Mouse (Mus musculus) midbrain, embryonic 16.5 days (tissue): ENCODE data around the gene Zfp82. TPM values are rescaled to one million over a fixed set of nuclear protein-coding genes. Genes with fewer than 3 reads are reported as not detected.

Source experiments
- ATAC-seq: fragments of 200-750 bp; cut with Nextera tagmentation; 2 replicates; pipeline ENCODE4 v1.8.0; 2017; ENCODE audit warnings: moderate TSS enrichment
- H3K27ac ChIP-seq: fragments of 300-500 bp; sonication (generic); 2 replicates; pipeline ENCODE4 v1.5.1; 2014; ENCODE audit warnings: mild to moderate bottlenecking, low read length, mixed read lengths
- H3K27me3 ChIP-seq: fragments of 300-500 bp; sonication (generic); 2 replicates; pipeline ENCODE4 v1.6.1; 2014; ENCODE audit warnings: low read depth, low read length, mixed read lengths; ENCODE audit not compliant: control insufficient read depth, insufficient read depth
- H3K36me3 ChIP-seq: fragments of 300-500 bp; sonication (generic); 2 replicates; pipeline ENCODE4 v1.6.1; 2014; ENCODE audit warnings: mild to moderate bottlenecking, low read length, moderate library complexity, mixed read lengths; ENCODE audit not compliant: control insufficient read depth, insufficient read depth
- H3K4me1 ChIP-seq: fragments of 300-500 bp; sonication (generic); 2 replicates; pipeline ENCODE4 v1.6.1; 2014; ENCODE audit warnings: mild to moderate bottlenecking, low read length, mixed read lengths; ENCODE audit not compliant: control insufficient read depth, insufficient read depth
- H3K4me2 ChIP-seq: fragments of 300-500 bp; sonication (generic); 2 replicates; pipeline ENCODE4 v1.6.1; 2014; ENCODE audit warnings: mild to moderate bottlenecking, low read length, mixed read lengths
- H3K4me3 ChIP-seq: fragments of 300-500 bp; sonication (generic); 2 replicates; pipeline ENCODE4 v1.5.1; 2014; ENCODE audit warnings: low read depth, mild to moderate bottlenecking, low read length, moderate library complexity, mixed read lengths
- H3K9ac ChIP-seq: fragments of 300-500 bp; sonication (generic); 2 replicates; pipeline ENCODE4 v1.6.1; 2014; ENCODE audit warnings: low read depth, low read length, mixed read lengths
- H3K9me3 ChIP-seq: fragments of 300-500 bp; sonication (generic); replicated peaks from 2 replicates; pipeline ENCODE4 v1.6.1; 2014; ENCODE audit warnings: mild to moderate bottlenecking, low read length, mixed read lengths; ENCODE audit not compliant: control insufficient read depth, poor library complexity, severe bottlenecking
- WGBS: fragments of 180-500 bp; shearing (Covaris S2); extraction: QIAGEN DNeasy Blood & Tissue Kit; methylation state at CpG from one replicate; pipeline ENCODE4 v1.1.7; 2014; 5-methylcytosine and 5-hydroxymethylcytosine counted together
- polyA plus RNA-seq: library from polyadenylated mRNA; unstranded; fragments of >200 nt; fragmentation: Nextera tagmentation; extraction: Ambion mirVana; gene quantifications from 2 replicates; pipeline ENCODE4 v1.2.1, GENCODE M21; 2015

Zfp82 gene
- polyA plus RNA-seq, 1 experiment from 2014 or later, result 10.2 TPM

DNA sequence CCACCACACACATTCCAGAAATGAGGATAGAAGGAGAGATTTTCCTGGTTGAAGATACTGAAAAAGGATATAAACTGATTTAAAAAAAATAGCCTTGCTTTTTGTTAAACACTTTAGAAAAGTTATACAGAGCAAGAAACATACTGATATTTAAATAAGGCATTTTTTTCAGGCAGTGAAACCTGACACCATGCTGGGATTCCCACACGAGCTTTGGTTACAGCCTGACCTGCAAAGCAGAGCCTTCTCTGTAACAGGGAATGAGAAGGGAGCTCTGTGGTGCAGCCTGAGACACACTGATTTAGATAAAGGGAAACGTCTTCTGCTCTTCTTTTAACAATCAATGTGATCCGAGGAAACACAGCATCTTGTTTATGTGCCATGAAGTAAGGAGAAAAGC is 19.1 kb downstream of the Zfp82 start:
- Histone ChIP-seq H3K9me3 (no peaks in the 10 kb centered on the region), H3K4me3 (no peak overlapping the region), H3K4me2 (no peak overlapping the region), H3K27me3 (no peaks in the 10 kb centered on the region), H3K36me3 (peaks cover 13% of the 10 kb centered on the region), H3K9ac (no peak overlapping the region), H3K27ac (no peak overlapping the region), H3K4me1 (peaks cover 6% of the 10 kb centered on the region; the same call in 1 of the 2 replicates)
- no peak for ATAC-seq
- 17% methylated on average over 3 of the region's 3 CpGs for WGBS

DNA sequence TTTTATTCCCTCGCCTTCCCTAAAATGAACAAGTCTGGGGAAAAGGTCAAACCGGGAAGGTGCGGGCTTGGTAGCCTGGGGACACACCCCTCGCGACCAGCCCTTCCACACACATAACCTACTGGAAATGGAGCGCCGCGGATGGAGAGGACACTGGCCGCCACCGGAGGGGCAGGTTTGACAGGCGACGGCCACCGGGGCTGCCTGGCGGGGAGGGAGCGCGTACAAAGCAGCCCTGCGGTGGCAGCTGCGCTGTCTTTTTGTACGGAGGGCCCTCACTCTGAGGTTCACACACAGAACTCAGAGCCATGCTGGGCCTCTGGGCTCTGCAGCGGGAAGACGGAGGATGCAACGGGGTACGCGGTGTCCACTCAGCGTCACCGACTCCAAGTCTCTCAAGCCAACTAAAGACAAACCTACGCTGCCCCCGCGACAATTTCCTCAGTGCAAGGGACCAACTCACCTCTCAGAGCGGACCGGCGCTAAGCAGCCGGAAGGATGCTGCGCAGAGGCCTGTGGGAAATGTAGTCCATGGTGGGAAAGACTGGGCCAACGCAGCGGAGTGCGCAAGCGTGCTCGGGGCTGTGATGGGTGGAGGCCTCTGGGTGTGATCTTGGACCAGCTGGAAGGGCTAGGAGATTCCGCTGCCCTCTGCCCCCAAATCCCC is 21.7 kb downstream of the Zfp82 start, which contains the start of gene Zfp14:
TSS of gene Zfp14 (minus strand) at position 499 of the 667 bp plus-strand sequence.
- Histone ChIP-seq H3K27ac (peak within 1 kb of the TSS; percentile 90), H3K4me1 (peaks cover 6% of the 10 kb centered on the region; the same call in 1 of the 2 replicates), H3K4me2 (peak within 1 kb of the TSS; percentile 75), H3K9me3 (no peaks in the 10 kb centered on the region), H3K9ac (peak within 1 kb of the TSS; percentile 84), H3K27me3 (no peaks in the 10 kb centered on the region), H3K4me3 (peak within 1 kb of the TSS; percentile 72), H3K36me3 (peaks cover 4% of the 10 kb centered on the region)
- under 1% methylated on average over 40 of the region's 40 CpGs for WGBS
- peak; percentile 99 for ATAC-seq

DNA sequence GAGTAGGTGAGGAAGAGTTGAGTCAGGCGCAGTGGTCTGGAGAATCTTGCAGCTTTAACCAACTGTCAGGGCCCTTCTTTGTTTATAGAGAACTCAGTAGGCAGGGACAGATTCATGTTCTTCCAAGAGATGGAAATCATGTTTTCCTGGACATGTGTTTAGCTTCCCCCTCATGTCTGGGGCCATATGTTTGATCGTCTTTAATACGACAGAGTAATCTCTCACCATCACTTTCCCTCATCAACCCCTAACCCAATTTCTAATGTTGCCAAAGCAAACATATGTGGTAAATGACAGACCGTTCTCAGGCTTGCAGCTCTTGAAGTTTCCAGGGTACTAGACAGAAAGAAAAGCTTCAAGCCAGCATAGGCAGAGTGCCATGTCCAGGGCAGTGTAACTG is 24.6 kb downstream of the Zfp82 start:
- WGBS, result 92% methylated on average over 4 of the region's 4 CpGs
- Histone ChIP-seq H3K4me2 (no peak overlapping the region), H3K4me1 (peaks cover 6% of the 10 kb centered on the region; the same call in 1 of the 2 replicates), H3K36me3 (0 out of 2 replicates have a peak, but pooled peaks cover 3% of the 10 kb centered on the region), H3K9ac (no peak overlapping the region), H3K4me3 (no peak overlapping the region), H3K27ac (no peak overlapping the region), H3K9me3 (no peaks in the 10 kb centered on the region), H3K27me3 (no peaks in the 10 kb centered on the region)
- ATAC-seq, result no peak

DNA sequence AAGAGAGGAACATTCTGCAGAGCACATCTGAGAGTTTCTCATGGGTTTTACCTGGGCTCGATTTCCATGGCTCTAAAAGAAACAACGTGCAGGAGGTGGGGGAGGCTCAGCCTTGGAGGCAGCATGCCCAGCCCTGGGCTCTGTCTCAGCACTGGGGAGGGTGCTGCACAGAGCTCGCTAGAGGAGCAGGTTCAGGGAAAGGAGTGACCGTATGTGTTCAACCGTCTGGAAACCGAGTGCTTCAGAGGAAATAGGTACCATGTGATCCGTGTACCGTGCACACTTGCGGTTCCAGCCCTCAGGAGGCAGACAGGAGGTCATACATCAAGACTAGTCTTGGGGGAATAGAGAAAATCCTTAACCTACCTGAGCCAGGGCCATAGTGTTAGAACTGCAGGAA is 28.3 kb downstream of the Zfp82 start:
- Histone ChIP-seq H3K4me3 (no peak overlapping the region), H3K36me3 (peaks cover 12% of the 10 kb centered on the region), H3K27ac (no peak overlapping the region), H3K4me2 (no peak overlapping the region), H3K9ac (no peak overlapping the region), H3K9me3 (no peaks in the 10 kb centered on the region), H3K27me3 (no peaks in the 10 kb centered on the region), H3K4me1 (no peaks in the 10 kb centered on the region)
- ATAC-seq, result no peak
- WGBS, result 68% methylated on average over 9 of the region's 9 CpGs

DNA sequence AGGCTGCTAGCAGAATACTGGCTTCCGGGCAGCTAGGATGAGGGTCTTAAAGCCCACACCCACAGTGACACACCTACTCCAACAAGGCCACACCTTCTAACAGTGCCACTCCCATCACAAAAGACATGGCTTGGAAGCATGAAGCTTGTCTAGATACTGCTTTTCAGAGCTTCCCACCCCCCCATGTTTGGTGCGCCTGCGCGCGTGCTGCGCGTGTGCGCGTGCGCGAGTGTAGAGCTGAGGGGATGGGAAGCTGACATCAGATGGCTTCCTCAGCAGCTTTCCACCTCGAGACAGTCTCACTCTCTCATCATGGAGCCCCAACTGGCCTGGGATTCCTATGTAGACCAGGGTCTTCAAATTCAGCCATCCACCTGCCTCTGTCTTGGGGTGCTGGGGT is 38.4 kb downstream of the Zfp82 start:
- 95% methylated on average over 12 of the region's 12 CpGs for WGBS
- peaks cover 28% of the 10 kb centered on the region for H3K36me3 ChIP-seq
- no peaks in the 10 kb centered on the region for H3K4me1 ChIP-seq
- no peaks in the 10 kb centered on the region for H3K27me3 ChIP-seq
- no peak for ATAC-seq
- no peak overlapping the region for H3K4me3 ChIP-seq
- H3K9me3 ChIP-seq, result no peaks in the 10 kb centered on the region
- no peak overlapping the region for H3K9ac ChIP-seq
- H3K4me2 ChIP-seq, result no peak overlapping the region
- H3K27ac ChIP-seq, result no peak overlapping the region

DNA sequence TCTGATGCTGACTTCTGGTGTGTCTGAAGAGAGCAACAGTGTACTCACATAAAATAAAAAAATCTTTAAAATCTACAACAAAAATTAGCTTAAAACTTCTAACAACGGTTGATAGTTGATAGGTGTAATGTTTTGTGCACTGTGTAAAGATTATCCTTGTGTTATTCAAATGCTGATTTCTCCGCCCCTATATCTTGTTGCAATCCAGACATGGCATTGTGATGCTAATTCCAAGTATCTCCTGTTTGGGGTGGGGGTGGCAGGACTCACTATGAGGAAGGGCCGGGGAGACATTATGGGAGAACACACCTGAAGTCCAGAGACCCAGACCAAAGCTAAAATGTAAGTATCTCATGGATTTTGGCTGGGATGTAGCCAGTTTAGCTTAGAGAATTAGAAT is 41.3 kb downstream of the Zfp82 start:
- H3K4me3 ChIP-seq, result no peak overlapping the region
- H3K36me3 ChIP-seq, result peaks cover 3% of the 10 kb centered on the region; the same call in 1 of the 2 replicates
- no peak overlapping the region for H3K4me2 ChIP-seq
- no peaks in the 10 kb centered on the region for H3K9me3 ChIP-seq
- no peaks in the 10 kb centered on the region for H3K27me3 ChIP-seq
- ATAC-seq, result no peak
- no peaks in the 10 kb centered on the region for H3K4me1 ChIP-seq
- H3K9ac ChIP-seq, result no peak overlapping the region
- whole genome bisulfite sequencing, result 65% methylated on average over 3 of the region's 3 CpGs
- H3K27ac ChIP-seq, result no peak overlapping the region

DNA sequence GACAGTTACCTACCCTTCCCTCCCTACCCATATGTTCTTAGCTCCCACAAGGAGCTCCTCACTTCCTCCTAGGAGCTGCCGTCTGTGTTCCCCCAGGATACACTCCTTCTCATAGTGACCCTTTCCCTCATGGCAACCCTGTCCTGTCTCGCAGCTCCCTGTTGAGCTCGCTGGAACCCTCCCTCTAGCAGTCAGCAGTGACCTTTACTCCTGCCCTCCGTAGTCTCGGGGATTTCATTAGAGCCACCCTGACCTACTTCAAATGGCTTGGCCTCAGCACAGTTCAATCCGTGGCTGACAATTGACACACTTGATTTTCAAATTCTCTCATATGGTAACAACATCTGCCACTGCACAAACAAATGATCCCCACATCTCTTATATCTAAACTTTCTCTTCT is 42.0 kb downstream of the Zfp82 start:
- ATAC-seq, result no peak
- 30% methylated on average over 6 of the region's 6 CpGs for WGBS
- Histone ChIP-seq H3K9me3 (no peaks in the 10 kb centered on the region), H3K4me1 (no peaks in the 10 kb centered on the region), H3K36me3 (peaks cover 6% of the 10 kb centered on the region; the same call in 1 of the 2 replicates), H3K4me3 (no peak overlapping the region), H3K27me3 (no peaks in the 10 kb centered on the region), H3K4me2 (no peak overlapping the region), H3K27ac (no peak overlapping the region), H3K9ac (no peak overlapping the region)

DNA sequence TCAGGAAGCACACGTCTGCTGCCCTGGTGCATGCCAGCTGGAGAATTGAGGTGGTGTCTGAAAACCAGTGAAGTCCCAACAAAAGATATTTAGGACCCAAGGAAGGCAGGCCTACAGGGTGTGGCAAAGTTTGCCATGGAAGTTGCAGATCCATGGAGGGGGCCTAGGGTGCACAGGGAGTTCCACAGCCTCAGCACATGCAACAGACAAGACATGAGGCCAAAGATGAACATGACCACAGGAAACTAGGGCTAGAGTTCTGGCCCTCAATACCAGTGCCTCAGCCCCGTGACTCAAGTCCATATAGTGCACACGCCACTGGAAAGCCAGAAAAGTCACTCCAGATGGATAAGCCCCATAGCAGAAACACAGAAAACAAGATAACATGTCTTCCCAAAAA is 44.1 kb downstream of the Zfp82 start:
- H3K9me3 ChIP-seq, result no peaks in the 10 kb centered on the region
- no peak for ATAC-seq
- no peaks in the 10 kb centered on the region for H3K27me3 ChIP-seq
- peaks cover 17% of the 10 kb centered on the region for H3K36me3 ChIP-seq
- no peak overlapping the region for H3K4me2 ChIP-seq
- no peaks in the 10 kb centered on the region for H3K4me1 ChIP-seq
- no peak overlapping the region for H3K9ac ChIP-seq
- no peak overlapping the region for H3K27ac ChIP-seq
- 92% methylated on average over 3 of the region's 3 CpGs for WGBS
- H3K4me3 ChIP-seq, result no peak overlapping the region

DNA sequence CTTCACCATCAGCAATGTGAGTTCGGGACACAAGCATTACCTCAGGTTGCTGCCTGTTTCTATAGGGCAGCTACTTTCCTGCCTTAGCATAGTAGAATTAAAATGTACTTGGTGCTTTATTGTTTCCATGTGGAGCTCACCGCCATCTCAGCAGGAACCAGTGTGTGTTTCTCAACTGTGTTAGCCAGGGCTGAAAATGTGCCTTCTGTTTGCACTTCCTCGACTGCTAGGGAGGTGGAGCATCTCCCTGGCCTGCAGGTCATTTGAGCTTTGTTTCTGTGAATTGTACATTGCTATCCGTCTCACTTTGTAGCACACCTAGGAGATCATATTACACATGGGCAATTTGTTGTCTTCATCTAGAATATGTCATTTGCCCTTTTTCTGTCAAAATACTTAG is 45.4 kb downstream of the Zfp82 start:
- 84% methylated on average over 4 of the region's 4 CpGs for WGBS
- Histone ChIP-seq H3K9me3 (no peaks in the 10 kb centered on the region), H3K36me3 (peaks cover 29% of the 10 kb centered on the region), H3K4me1 (no peaks in the 10 kb centered on the region), H3K4me3 (no peak overlapping the region), H3K4me2 (no peak overlapping the region), H3K27ac (no peak overlapping the region), H3K27me3 (no peaks in the 10 kb centered on the region), H3K9ac (no peak overlapping the region)
- no peak for ATAC-seq
